Mouse (Mus musculus) monocyte, adult 59 days (primary cell): ENCODE data around the gene Ulk3. TPM values are rescaled to one million over a fixed set of nuclear protein-coding genes. Genes with fewer than 3 reads are reported as not detected.

ENCODE experiments used
- total RNA-seq, 2 experiments: library from RNA; stranded (reverse); gene quantifications; one replicate each; pipeline ENCODE4 v1.2.4; 2023

The Ulk3 gene
- 10 to 100 TPM; 31.8 to 33.3 TPM for total RNA-seq

GRCm38 (mm10) chr9:57589224-57590126, at the start of gene Ulk3:
Gene Ulk3, plus strand, starts transcription at chr9:57589452.

GRCm38 (mm10) chr9:57552139-57552887, 36.9 kb upstream of the Ulk3 start, which contains the start of gene Mpi:
Gene Mpi, minus strand, starts transcription at chr9:57552763.

GRCm38 (mm10) chr9:57560861-57561710, 28.2 kb upstream of the Ulk3 start, which contains the start of gene Scamp2:
Gene Scamp2, plus strand, starts transcription at chr9:57560943.

GRCm38 (mm10) chr9:57606139-57606851, 17.0 kb downstream of the Ulk3 start, which contains the start of gene Cplx3:
Gene Cplx3, minus strand, starts transcription at chr9:57606281.

GRCm38 (mm10) chr9:57620674-57621073, 31.4 kb downstream of the Ulk3 start, which contains the start of gene Lman1l:
Gene Lman1l, minus strand, starts transcription at chr9:57620774.

Other genes with a start within 250 kb of the Ulk3 start
- 10 to 100 TPM; 19.5 to 28.5 TPM for gene Ppcdc, start 149.3 kb upstream of the Ulk3 start, total RNA-seq
- gene Scamp5, start 121.4 kb upstream of the Ulk3 start, total RNA-seq: 10 to 100 TPM; 18.7 to 19.8 TPM
- gene Rpp25, start 85.4 kb upstream of the Ulk3 start, total RNA-seq: under 1 TPM in 1 of 2 experiments, not detected in 1; 0.34 TPM
- gene Cox5a, start 68.2 kb upstream of the Ulk3 start, total RNA-seq: 100 to 1,000 TPM; 145 to 158 TPM
- 10 to 100 TPM; 15.8 to 16.1 TPM for gene Fam219b, start 51.9 kb upstream of the Ulk3 start, total RNA-seq
- 10 to 100 TPM; 12.0 to 12.1 TPM for gene Mpi, start 36.7 kb upstream of the Ulk3 start, total RNA-seq
- 100 to 1,000 TPM; 122 to 136 TPM for gene Scamp2, start 28.5 kb upstream of the Ulk3 start, total RNA-seq
- gene Cplx3, start 16.8 kb downstream of the Ulk3 start, total RNA-seq: not detected
- not detected for gene Lman1l, start 31.3 kb downstream of the Ulk3 start, total RNA-seq
- gene Csk, start 64.2 kb downstream of the Ulk3 start, total RNA-seq: 100 to 1,000 TPM; 359 to 372 TPM
- not detected for gene Cyp1a2, start 94.3 kb downstream of the Ulk3 start, total RNA-seq
- gene Cyp1a1, start 98.5 kb downstream of the Ulk3 start, total RNA-seq: not detected
- gene Edc3, start 119.1 kb downstream of the Ulk3 start, total RNA-seq: 10 to 100 TPM; 14.9 to 15.0 TPM
- 100 to 1,000 TPM; 227 to 232 TPM for gene Clk3, start 176.4 kb downstream of the Ulk3 start, total RNA-seq
- 10 to 100 TPM; 17.9 to 19.7 TPM for gene Arid3b, start 247.3 kb downstream of the Ulk3 start, total RNA-seq